Mouse (Mus musculus): ENCODE results near the gene Pcdh15. TPM values are rescaled to one million over a fixed set of nuclear protein-coding genes. Genes with fewer than 3 reads are reported as not detected.
A peak's percentile ranks its signal among the peaks of the same experiment; 100 is the strongest.

Gene Pcdh15
- polyA plus RNA-seq, 1 experiment from 2014 or later, result 3.9 TPM

- 81% methylated on average over 4 of the region's 4 CpGs for WGBS
- ATAC-seq (ENCODE audit: insufficient number of reproducible peaks, insufficient read depth, low FRiP score, low TSS enrichment), result no peak
- no peaks in the 10 kb centered on the region for H3K36me3 ChIP-seq
Measured at GRCm38 (mm10) chr10:73915170-73915569, 816.0 kb downstream of the Pcdh15 start.

GRCm38 (mm10) chr10:73921579-73921978 lies 822.4 kb downstream of the Pcdh15 start:
- WGBS, result 73% methylated on average over 3 of the region's 3 CpGs
- no peaks in the 10 kb centered on the region for H3K36me3 ChIP-seq
- H3K9ac ChIP-seq, result no peak overlapping the region
- no peak overlapping the region for H3K4me3 ChIP-seq
- H3K27ac ChIP-seq, result no peak overlapping the region
- H3K9me3 ChIP-seq, result no peaks in the 10 kb centered on the region
- H3K27me3 ChIP-seq, result no peaks in the 10 kb centered on the region
- no peak for ATAC-seq (ENCODE audit: insufficient number of reproducible peaks, insufficient read depth, low FRiP score, low TSS enrichment)
- H3K4me2 ChIP-seq (replicated peaks), result no peak overlapping the region
- no peaks in the 10 kb centered on the region for H3K4me1 ChIP-seq

More at GRCm38 (mm10) chr10:73915170-73915569, 816.0 kb downstream of the Pcdh15 start:
- H3K4me2 ChIP-seq (replicated peaks), result no peak overlapping the region
- no peak overlapping the region for H3K9ac ChIP-seq
- no peaks in the 10 kb centered on the region for H3K4me1 ChIP-seq
- H3K27me3 ChIP-seq, result no peaks in the 10 kb centered on the region
- H3K9me3 ChIP-seq, result no peaks in the 10 kb centered on the region
- no peak overlapping the region for H3K27ac ChIP-seq
- no peak overlapping the region for H3K4me3 ChIP-seq

- WGBS, result 73% methylated on average over 1 of the region's 1 CpGs
- H3K27ac ChIP-seq, result no peak overlapping the region
- ATAC-seq (ENCODE audit: insufficient number of reproducible peaks, insufficient read depth, low FRiP score, low TSS enrichment), result no peak
- no peaks in the 10 kb centered on the region for H3K27me3 ChIP-seq
- no peaks in the 10 kb centered on the region for H3K9me3 ChIP-seq
- H3K4me1 ChIP-seq, result no peaks in the 10 kb centered on the region
- no peak overlapping the region for H3K4me2 ChIP-seq (replicated peaks)
- H3K4me3 ChIP-seq, result no peak overlapping the region
- no peak overlapping the region for H3K9ac ChIP-seq
- no peaks in the 10 kb centered on the region for H3K36me3 ChIP-seq
Measured at GRCm38 (mm10) chr10:73928672-73929071, 829.5 kb downstream of the Pcdh15 start.

GRCm38 (mm10) chr10:73929718-73930117 lies 830.6 kb downstream of the Pcdh15 start:
- WGBS, result 50% methylated on average over 5 of the region's 5 CpGs

GRCm38 (mm10) chr10:73931185-73931584 lies 832.0 kb downstream of the Pcdh15 start:
- H3K27ac ChIP-seq, result no peak overlapping the region
- H3K4me1 ChIP-seq, result no peaks in the 10 kb centered on the region
- no peak overlapping the region for H3K4me3 ChIP-seq
- no peaks in the 10 kb centered on the region for H3K27me3 ChIP-seq
- H3K36me3 ChIP-seq, result no peaks in the 10 kb centered on the region
- H3K4me2 ChIP-seq (replicated peaks), result no peak overlapping the region
- H3K9ac ChIP-seq, result no peak overlapping the region
- no peaks in the 10 kb centered on the region for H3K9me3 ChIP-seq
- peak; percentile 41; the same call in 1 of the 2 replicates for ATAC-seq (ENCODE audit: insufficient number of reproducible peaks, insufficient read depth, low FRiP score, low TSS enrichment)

More at GRCm38 (mm10) chr10:73929718-73930117, 830.6 kb downstream of the Pcdh15 start:
- Histone ChIP-seq H3K4me3 (no peak overlapping the region), H3K9me3 (no peaks in the 10 kb centered on the region), H3K4me2 (replicated peaks) (no peak overlapping the region), H3K9ac (no peak overlapping the region), H3K36me3 (no peaks in the 10 kb centered on the region), H3K27me3 (no peaks in the 10 kb centered on the region), H3K27ac (no peak overlapping the region), H3K4me1 (no peaks in the 10 kb centered on the region)
- no peak for ATAC-seq (ENCODE audit: insufficient number of reproducible peaks, insufficient read depth, low FRiP score, low TSS enrichment)

- 89% methylated on average over 4 of the region's 4 CpGs for WGBS
Measured at GRCm38 (mm10) chr10:73931996-73932679, 833.0 kb downstream of the Pcdh15 start.

GRCm38 (mm10) chr10:73936121-73936520 lies 837.0 kb downstream of the Pcdh15 start:
- 68% methylated on average over 5 of the region's 5 CpGs for WGBS
- no peak overlapping the region for H3K4me2 ChIP-seq (replicated peaks)
- ATAC-seq (ENCODE audit: insufficient number of reproducible peaks, insufficient read depth, low FRiP score, low TSS enrichment), result no peak
- H3K9me3 ChIP-seq, result no peaks in the 10 kb centered on the region
- no peak overlapping the region for H3K27ac ChIP-seq
- no peaks in the 10 kb centered on the region for H3K4me1 ChIP-seq
- H3K4me3 ChIP-seq, result no peak overlapping the region
- H3K36me3 ChIP-seq, result no peaks in the 10 kb centered on the region
- no peak overlapping the region for H3K9ac ChIP-seq
- no peaks in the 10 kb centered on the region for H3K27me3 ChIP-seq

More at GRCm38 (mm10) chr10:73931996-73932679, 833.0 kb downstream of the Pcdh15 start:
- no peak overlapping the region for H3K4me2 ChIP-seq (replicated peaks)
- no peaks in the 10 kb centered on the region for H3K9me3 ChIP-seq
- ATAC-seq (ENCODE audit: insufficient number of reproducible peaks, insufficient read depth, low FRiP score, low TSS enrichment), result no peak
- no peaks in the 10 kb centered on the region for H3K4me1 ChIP-seq
- H3K36me3 ChIP-seq, result no peaks in the 10 kb centered on the region
- no peaks in the 10 kb centered on the region for H3K27me3 ChIP-seq
- no peak overlapping the region for H3K27ac ChIP-seq
- H3K4me3 ChIP-seq, result no peak overlapping the region
- no peak overlapping the region for H3K9ac ChIP-seq

- Histone ChIP-seq H3K9me3 (no peaks in the 10 kb centered on the region), H3K4me2 (replicated peaks) (no peak overlapping the region), H3K4me1 (no peaks in the 10 kb centered on the region), H3K27me3 (no peaks in the 10 kb centered on the region), H3K9ac (no peak overlapping the region), H3K27ac (no peak overlapping the region), H3K36me3 (no peaks in the 10 kb centered on the region), H3K4me3 (no peak overlapping the region)
- WGBS, result 78% methylated on average over 3 of the region's 3 CpGs
- no peak for ATAC-seq (ENCODE audit: insufficient number of reproducible peaks, insufficient read depth, low FRiP score, low TSS enrichment)
Measured at GRCm38 (mm10) chr10:73938989-73939388, 839.8 kb downstream of the Pcdh15 start.

GRCm38 (mm10) chr10:73947799-73948198 lies 848.7 kb downstream of the Pcdh15 start:
- Histone ChIP-seq H3K4me3 (no peak overlapping the region), H3K9ac (no peak overlapping the region), H3K4me1 (no peaks in the 10 kb centered on the region), H3K36me3 (no peaks in the 10 kb centered on the region), H3K9me3 (no peaks in the 10 kb centered on the region), H3K27me3 (no peaks in the 10 kb centered on the region), H3K27ac (no peak overlapping the region), H3K4me2 (replicated peaks) (no peak overlapping the region)
- WGBS, result 78% methylated on average over 2 of the region's 2 CpGs
- ATAC-seq (ENCODE audit: insufficient number of reproducible peaks, insufficient read depth, low FRiP score, low TSS enrichment), result no peak

- Histone ChIP-seq H3K27me3 (no peaks in the 10 kb centered on the region), H3K27ac (no peak overlapping the region), H3K9ac (no peak overlapping the region), H3K9me3 (no peaks in the 10 kb centered on the region), H3K4me2 (replicated peaks) (no peak overlapping the region), H3K4me3 (no peak overlapping the region), H3K4me1 (no peaks in the 10 kb centered on the region), H3K36me3 (no peaks in the 10 kb centered on the region)
- ATAC-seq (ENCODE audit: insufficient number of reproducible peaks, insufficient read depth, low FRiP score, low TSS enrichment), result no peak
- WGBS, result 80% methylated on average over 4 of the region's 4 CpGs
Measured at GRCm38 (mm10) chr10:73953362-73953761, 854.2 kb downstream of the Pcdh15 start.

GRCm38 (mm10) chr10:73984057-73984456 lies 884.9 kb downstream of the Pcdh15 start:
- Histone ChIP-seq H3K9ac (no peak overlapping the region), H3K4me3 (no peak overlapping the region), H3K36me3 (no peaks in the 10 kb centered on the region), H3K4me2 (replicated peaks) (no peak overlapping the region), H3K9me3 (no peaks in the 10 kb centered on the region), H3K27ac (no peak overlapping the region), H3K27me3 (no peaks in the 10 kb centered on the region), H3K4me1 (no peaks in the 10 kb centered on the region)
- no peak for ATAC-seq (ENCODE audit: insufficient number of reproducible peaks, insufficient read depth, low FRiP score, low TSS enrichment)
- WGBS, result 81% methylated on average over 5 of the region's 5 CpGs

- Histone ChIP-seq H3K9ac (no peak overlapping the region), H3K27me3 (no peaks in the 10 kb centered on the region), H3K4me2 (replicated peaks) (no peak overlapping the region), H3K4me1 (no peaks in the 10 kb centered on the region), H3K4me3 (no peak overlapping the region), H3K27ac (no peak overlapping the region), H3K36me3 (no peaks in the 10 kb centered on the region), H3K9me3 (no peaks in the 10 kb centered on the region)
- no peak for ATAC-seq (ENCODE audit: insufficient number of reproducible peaks, insufficient read depth, low FRiP score, low TSS enrichment)
- 66% methylated on average over 1 of the region's 1 CpGs for WGBS
Measured at GRCm38 (mm10) chr10:74008836-74009235, 909.7 kb downstream of the Pcdh15 start.

All from embryonic facial prominence, embryonic 12.5 days (tissue).